Mouse (Mus musculus) thymus, adult 18-20 months (tissue): ENCODE measurements around the gene Col25a1.

Source experiments
- DNase-seq, 2 experiments: peaks; one replicate each; pipeline ENCODE4 v3.0.0; 2022; ENCODE audit warnings: mixed read lengths in 2 of 2

The Col25a1 gene

DNA sequence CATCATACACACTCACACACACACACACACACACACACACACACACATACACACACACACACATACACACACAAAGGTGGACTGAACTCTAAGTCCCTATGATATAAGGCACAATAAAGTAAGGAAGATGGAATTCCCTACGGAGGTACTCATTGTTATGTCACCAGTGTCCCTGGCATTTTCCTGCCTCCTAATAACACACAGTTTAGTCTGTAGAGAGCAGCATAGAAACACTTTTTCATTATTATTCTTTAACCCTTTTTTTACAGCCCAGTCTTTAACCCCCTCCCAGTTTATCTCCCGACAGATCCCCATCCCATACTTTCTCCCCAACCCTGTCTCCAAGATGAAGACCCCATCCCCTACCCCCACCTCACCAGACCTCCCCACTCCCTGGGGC is 450.3 kb downstream of the Col25a1 start:
- no peak for DNase-seq

- DNase-seq: no peak
Observed at GRCm38 (mm10) chr3:130582903-130583664, 451.8 kb downstream of the Col25a1 start.

DNA sequence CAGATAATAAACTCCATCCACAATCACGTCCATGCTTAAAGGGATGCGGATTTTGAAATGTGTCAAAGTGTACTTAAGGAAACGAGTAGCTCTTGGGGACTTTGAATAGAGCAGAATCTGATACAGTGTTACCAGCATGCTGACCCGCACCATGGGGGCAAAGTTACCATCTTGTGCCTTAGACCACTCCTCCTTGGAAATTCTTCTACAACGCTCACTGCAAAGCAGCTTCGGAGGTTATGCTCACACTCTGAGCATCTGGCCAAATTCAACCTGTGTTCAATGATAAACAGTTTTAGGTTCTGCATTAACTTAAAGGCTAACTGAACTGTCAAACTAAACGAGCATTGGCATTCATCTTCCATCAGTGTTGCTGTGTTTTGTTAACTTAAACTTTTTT is 452.7 kb downstream of the Col25a1 start:
- no peak for DNase-seq

DNA sequence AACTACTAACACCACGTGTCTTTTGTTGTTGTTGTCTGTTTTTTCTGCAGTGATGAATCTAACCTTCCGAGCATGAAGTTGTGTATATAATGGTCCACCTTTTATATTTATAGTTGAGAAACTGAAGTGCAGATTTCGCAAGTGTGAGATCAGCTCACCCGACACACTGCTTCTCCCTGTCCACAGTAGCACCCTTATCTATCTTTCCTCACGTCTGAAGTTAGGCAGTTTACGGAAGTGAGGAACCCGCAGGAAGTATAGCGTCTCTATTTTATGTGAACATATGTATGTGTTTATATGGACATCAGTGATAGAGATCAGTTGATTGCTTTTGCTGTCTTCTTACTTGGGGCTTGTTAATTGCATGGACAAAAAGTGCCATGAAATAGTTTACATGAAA is 463.7 kb downstream of the Col25a1 start:
- no peak for DNase-seq

GRCm38 (mm10) chr3:130601491-130601890 is 470.2 kb downstream of the Col25a1 start:
- DNase-seq: no peak

DNA sequence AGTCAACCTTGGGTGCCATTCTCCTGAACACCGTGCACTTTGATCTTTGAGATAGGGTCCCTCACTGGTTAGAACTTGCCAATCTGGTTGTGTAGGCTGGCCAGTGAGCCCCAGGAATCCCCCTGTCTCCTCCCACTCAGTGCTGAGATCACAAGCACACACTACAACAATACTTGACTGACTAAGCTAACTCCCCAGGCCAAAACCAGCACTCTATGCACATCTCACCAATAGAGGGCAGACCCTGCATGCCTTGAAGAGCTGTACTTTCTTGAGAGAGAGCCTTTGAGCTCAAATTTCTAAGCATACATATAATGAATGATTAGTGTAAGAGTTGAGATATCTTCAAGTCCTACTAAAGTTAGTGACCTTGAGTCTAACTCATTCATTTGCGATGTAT is 476.6 kb downstream of the Col25a1 start:
- DNase-seq: no peak

DNA sequence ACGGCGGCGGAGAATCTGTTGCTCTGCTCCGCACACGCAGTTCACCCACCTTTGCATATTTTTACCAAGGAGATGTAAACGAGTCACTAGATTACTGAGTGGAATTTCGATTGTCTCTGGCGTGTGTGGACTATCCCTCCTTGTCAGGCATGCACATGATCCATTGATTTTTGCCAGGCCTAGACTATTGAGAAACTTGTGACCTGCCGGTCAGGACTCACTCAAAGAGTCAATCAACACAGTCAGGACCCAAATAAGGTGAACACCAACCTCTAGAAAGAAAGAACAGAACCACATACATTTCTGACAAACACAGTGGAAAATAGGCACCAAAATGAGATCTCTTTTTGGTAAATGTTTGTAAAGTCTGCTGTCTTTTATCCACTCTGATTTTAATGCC is 483.1 kb downstream of the Col25a1 start:
- DNase-seq: no peak

DNA sequence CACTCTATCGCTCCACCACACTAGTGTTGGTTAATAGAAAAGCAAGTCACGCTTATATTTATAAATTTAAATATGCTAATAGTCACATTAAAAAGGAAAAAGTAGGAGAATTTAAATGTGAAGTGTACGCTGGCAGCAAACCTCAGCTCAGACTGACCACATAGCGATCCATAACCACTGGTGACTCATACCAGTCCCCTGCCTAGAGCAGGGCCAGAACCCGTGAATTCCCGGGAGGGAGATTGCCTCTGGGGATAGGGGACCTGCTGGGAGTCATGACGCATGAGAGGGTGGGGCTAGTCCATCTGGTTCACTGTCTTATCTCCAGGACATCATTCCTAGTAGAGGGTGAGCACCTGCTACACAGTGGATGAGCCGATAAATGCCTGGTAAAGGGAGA is 484.3 kb downstream of the Col25a1 start:
- DNase-seq: no peak

GRCm38 (mm10) chr3:130617439-130617898 is 486.2 kb downstream of the Col25a1 start, which contains the start of gene Etnppl:
TSS of gene Etnppl (plus strand) at chr3:130617448.
- no peak for DNase-seq

DNA sequence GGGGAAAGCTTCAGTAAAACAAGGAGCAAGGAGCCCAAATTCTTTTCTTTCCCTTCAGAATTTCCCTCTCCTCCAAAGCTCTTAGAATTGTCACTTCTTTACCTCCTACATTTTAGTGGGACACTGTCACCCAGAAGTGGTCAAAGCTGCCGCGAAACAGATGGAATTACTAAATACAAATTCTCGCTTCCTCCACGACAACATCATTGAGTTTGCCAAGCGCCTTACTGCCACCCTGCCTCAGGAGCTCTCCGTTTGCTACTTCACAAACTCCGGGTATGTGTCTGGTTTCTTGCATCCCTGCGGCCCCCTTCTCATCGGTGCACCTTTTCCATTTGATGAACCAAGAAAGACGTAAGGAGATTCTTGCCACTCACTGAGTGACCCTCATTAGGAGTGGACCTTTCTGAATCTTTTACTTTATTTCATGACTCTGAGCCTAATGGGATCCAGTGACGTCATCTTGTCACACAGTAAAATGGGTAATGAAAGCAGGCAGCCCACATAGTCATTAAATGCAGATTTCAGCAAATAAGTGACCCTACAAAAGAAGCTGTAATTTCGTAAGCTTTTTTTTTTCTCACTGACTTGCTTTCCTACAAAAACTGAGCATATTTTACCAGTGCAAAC is 489.3 kb downstream of the Col25a1 start:
- DNase-seq: no peak

DNA sequence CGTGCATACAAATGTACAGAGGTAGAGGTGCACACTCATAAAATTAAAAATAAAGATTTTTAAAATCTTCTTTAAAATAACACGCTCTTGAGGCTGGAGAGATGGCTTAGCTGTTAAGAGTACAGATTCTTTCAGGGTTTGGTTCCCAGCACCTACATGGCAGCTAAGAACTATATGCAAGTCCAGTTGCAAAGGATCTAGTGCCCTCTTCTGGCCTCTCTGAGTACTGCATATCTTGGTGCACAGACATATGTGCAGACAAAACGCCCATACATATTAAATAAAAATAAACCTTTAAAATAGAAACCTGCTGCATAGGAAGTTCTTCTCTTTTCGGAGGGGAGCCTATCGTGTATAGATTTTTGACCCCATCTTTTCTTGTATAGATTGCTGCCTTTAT is 497.1 kb downstream of the Col25a1 start:
- DNase-seq: no peak

DNA sequence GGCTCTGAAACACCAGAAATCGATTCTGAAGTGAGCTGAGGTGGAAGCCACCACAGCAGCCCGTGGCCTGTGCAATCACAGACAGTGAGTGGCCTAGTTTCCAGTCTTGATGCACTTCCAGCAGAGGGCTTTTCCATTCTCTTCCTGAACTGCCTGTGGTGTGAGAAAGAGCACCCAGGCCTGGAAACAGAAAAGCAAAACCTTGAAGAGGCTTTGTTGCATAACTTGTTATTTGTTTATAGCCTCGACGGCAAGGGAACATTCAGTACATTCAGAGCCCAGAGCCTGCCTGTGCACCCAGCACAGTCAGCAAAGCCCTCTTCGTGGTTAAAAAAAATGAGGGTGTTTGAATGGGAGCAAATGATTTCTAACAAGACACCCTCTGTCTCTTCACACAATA is 502.6 kb downstream of the Col25a1 start:
- DNase-seq: no peak

DNA sequence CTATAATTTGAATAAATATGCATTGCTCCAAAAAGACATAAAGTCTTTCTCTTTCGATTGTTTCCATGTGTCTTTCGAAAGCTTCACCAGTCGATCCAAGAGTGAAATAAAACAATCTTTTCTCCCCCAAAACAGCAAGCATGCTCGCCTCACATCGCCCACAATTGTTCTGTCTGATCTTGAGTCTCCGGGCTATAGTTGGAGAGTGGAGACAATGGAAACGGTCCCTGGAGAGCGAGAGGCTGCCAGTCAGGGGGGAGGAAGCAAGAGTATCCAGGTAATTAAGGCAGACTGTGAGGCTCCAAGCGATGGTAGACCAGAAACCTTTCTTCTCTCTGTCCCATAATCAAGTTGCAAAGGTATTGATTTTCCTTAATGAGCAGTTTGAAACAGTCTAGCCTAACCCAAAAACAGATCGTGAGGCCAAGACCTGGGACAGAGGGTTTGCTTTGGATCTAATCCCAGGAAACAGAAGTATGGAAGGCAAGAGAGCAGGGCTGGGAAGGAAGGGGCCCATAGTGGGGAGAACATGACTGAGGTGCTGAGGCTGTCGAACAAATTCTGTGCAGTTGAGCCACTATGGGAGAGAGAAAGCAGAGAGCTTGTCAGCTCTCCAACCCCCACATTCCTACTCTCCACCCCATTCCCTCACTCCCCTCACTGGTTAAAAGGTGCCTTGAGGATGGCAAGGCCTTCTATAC is 515.0 kb downstream of the Col25a1 start:
- no peak for DNase-seq
